Mouse (Mus musculus) kidney, adult 8-10 months (tissue): ENCODE data around the gene Gtf3c2.
"Not testable (repeated sequence)": the region's sequence is repeated elsewhere in the genome, so short reads cannot be mapped to it uniquely, and the experiment has no call there.

Experiments used
- DNase-seq, 2 experiments: peaks; one replicate each; pipeline ENCODE4 v3.0.0; 2022

Gene Gtf3c2

GRCm38 (mm10) chr5:31179766-31180630 is at the start of gene Gtf3c2, which contains the start of gene Gm29609:
Gene Gtf3c2, minus strand, starts transcription at chr5:31180144.
Gene Gm29609, minus strand, starts transcription at chr5:31179911.
- DNase-seq: peak; percentile 95 to 96

GRCm38 (mm10) chr5:31226641-31227040 is 46.7 kb upstream of the Gtf3c2 start:
- DNase-seq: no peak

DNA sequence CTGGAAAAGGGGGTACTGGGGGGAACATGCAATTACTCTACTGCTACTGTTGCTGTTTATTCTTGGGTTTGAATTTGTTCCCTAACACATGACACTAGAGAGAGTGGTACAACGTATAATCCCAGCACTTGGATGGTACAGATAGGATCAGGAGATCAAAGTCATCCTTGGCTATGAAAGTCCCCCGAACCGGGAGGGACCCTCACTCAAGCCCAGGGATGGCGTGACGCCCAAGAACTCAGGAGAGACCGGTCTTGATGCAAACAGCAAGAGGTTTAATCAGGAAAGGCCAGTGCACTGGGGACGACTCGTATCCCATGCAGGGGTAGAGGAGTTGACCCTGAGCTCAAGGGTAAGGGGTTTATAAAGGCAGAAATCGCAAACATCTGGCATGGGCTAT is 42.8 kb upstream of the Gtf3c2 start:
- no peak for DNase-seq

DNA sequence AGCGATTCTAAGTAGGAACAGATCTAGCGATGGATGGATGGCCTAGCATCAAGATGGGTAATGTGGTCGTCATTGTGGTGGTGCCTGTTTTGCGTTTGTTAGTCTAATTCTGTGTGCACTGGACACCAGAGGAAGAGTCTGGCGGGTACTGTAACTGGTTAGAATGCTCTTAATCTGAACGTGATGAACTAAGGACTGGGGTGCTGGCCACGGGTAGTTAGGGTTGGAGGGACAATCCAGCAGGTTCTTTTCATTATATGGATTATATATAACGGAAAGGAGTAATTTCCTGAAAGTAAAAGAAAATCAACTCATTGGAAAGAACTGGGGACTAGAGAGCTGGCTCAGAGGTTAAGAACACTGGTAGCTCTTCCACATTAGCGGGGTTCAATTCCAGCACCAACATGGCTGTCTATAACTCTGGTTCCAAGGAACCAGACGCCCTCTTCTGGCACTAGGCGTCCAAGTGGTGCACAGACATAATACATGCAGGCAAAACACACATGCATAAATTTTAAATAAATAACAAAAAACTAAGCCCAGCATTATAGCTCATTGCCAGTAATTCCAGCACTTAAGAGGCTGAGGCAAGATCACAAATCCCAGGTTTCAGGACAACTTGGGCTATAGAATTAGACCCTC is 41.5 kb upstream of the Gtf3c2 start:
- DNase-seq: peak in 1 of 2 experiments; percentile 48

DNA sequence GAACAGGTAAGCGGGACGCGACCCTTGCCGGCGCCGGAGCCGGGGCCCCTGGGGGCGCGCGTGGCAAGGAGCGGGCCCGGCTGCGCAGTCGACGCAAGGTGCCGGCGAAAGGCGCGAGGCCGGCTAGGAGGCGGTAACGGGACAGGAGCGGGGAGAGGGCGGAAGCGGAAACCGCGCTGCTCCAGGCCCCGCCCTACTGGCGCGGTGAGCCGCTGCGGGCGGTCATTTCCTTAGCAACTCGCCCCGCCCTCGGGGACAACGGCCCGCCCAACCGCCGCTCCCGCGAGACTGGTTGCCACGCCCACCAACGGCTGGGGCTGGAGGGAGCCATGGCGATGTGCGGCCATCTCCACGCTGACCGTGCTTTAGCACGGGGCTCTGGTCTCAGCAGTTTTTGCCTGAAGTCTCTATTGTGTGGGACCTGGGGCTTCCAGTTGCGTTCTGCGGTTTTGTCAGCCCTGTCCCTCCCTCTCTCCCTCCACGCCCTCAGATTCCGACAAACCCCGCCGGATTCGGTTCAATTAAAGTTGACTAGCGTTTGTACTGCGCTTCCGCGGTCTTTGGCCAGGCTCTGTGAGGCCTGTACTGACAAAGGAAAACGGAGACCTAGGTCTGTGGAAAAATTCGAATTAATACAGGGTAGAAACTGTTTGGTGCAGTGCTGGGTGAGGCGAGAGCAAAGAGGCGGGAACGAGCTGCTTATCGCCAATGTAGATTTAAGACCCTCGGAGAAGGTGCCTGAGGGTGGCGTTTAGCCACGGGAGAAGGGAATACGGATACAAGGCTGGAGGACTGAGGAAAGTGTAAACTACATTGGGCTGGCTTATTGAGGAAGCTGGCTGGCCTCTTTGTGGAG is 40.7 kb upstream of the Gtf3c2 start, which contains the start of gene Ppm1g:
Ppm1g (minus strand) TSS at position 240 of the 856 bp plus-strand sequence.
- peak; percentile 96 to 97 for DNase-seq

DNA sequence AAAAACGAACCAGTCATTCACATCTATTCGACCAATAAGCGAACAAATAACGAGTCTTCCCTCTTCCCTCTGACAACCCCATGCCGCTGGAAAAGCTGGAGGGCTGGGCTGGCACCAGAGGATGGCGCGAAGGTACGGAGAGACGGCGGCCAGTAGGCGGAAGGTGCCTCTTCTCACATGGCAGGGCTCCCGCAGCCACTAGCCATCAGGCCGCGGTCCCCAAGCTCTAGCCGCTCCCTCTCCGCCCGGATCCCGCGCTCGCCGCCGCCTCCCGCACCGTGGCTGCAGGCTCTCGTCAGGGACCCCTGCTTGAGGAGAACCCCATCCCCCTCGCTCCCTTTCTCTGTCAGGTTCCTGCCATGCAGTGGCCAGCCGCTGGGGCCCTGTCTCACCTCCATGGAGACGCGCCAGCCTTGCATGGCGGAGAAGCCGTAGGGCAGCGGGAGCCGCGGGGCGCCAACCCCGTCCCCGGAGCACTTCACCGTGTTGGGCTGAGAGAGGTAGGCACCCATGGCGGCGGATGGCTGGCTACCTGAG is 40.0 kb upstream of the Gtf3c2 start:
- DNase-seq: peak in 1 of 2 experiments; percentile 32

- DNase-seq: no peak
Measured at GRCm38 (mm10) chr5:31219474-31219873, 39.5 kb upstream of the Gtf3c2 start.

DNA sequence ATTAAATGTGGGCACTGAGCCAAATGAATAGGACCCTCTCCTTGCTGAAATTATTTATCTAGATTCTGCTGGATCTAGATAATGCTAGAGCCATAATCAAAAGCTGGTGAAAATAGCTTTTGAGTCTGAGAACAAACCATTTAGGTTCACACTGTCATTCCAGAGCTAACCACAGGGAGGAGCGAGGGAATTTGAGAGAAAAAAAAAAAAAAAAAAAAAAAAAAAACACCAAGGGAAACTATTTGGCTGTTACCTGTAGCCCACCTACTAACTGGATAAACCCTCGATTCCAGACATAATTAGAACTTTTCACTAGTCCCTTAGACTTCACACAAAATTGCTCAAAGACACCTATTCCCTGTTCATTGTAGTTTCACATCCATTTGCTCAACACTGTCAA is 39.1 kb upstream of the Gtf3c2 start:
- DNase-seq: peak in 1 of 2 experiments; percentile 9

GRCm38 (mm10) chr5:31218294-31218693 is 38.4 kb upstream of the Gtf3c2 start:
- no peak for DNase-seq

DNA sequence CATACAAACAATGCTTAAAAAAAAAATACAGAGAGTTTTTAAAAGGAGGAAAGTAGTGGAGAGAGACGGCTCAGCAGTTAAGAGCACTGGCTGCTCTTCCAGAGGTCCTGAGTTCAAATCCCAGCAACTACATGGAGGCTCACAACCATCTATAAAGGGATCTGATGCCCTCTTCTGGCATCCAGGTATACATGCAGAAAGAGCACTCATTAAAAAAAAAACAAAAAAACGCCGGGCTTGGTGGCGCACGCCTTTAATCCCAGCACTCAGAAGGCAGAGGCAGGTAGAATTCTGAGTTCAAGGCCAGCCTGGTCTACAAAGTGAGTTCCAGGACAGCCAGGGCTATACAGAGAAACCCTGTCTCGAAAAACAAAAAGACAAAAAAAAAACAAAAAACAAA is 36.6 kb upstream of the Gtf3c2 start:
- not testable (repeated sequence) for DNase-seq

DNA sequence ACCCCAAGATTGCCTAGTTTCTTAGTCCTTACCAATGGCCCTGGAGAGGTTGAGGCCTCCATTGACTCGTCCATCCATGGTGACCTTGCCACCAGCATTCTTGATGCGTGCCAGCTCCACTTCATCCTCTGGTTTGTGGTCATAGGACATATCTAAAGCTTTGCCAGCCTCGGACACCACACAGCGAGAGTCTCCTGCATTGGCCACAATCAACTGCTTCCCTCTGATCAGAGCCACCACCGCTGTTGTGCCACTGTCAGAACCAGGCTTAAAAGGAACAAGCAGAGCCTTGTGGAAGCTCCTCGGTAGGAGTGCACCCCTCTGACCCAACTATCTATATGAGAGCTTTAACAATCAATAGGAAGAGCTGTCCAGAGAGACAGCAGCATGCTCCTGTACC is 24.5 kb upstream of the Gtf3c2 start:
- DNase-seq: no peak

GRCm38 (mm10) chr5:31203866-31204265 is 23.9 kb upstream of the Gtf3c2 start:
- DNase-seq: no peak

- no peak for DNase-seq
Measured at GRCm38 (mm10) chr5:31202933-31203332, 23.0 kb upstream of the Gtf3c2 start.

GRCm38 (mm10) chr5:31201742-31202590 is 22.0 kb upstream of the Gtf3c2 start, which contains the start of gene Zfp513:
Gene Zfp513, minus strand, starts transcription at chr5:31202303.
- peak; percentile 97 to 99 for DNase-seq

DNA sequence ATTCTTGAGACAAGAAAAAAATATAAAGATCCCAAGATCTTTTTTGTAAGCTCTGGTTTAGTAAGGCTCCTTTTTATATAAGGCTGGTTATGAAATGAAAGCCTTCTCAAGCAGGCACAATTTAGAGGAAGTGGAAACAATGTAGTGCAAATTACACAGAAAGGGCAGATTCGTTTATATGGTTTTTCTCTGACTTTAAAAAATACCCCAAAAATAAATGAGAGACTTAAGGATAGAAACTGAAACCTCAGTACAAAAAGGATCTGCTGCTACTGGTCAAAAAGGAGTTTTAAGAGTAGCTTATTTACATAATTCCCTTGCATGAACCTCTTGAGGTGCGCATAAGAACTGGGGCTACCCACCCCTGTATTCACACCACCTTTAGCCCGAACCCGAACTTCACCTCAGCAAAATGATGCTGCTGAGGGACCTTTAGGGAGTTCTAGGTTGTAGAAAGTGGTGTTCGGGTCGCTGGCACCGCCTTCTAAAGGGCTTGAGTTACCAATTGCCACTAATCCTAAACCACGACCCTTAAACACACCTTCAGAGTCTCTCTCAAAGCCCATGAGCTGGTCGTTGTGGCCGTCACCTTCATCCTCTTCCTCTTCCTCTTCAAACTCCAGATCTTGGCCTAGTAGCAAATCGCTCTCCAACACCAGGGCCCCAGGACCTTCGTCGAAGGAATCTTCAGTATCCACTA is 21.2 kb upstream of the Gtf3c2 start:
- DNase-seq: no peak

GRCm38 (mm10) chr5:31200327-31200768 is 20.4 kb upstream of the Gtf3c2 start:
- DNase-seq: no peak

GRCm38 (mm10) chr5:31199893-31200292 is 19.9 kb upstream of the Gtf3c2 start:
- no peak for DNase-seq

DNA sequence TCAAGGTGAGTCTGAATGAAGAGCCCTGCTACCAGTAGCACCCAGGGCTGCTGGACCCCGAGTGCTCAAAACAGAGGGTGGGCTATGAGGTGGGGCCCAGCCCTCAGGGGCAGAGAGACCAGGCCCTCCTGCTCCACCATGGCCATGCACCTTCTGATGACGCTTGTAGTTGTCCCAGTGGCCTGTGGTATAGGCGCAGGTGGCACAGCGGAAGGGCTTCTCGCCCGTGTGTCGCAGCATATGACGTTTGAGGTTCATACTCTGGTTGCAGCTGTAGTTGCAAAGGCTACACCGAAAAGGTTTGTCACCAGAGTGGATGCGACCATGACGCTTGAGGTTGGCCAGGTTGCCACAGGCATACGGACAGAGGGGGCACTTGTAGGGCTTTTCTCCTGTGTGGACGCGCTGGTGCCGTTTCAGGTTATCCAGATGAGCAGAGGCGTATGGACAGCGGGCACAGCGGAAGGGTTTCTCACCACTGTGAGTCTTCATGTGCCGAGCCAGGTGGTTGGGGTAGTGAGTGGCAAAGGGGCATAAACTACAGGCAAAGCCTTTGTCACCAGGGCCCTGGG is 19.5 kb upstream of the Gtf3c2 start:
- DNase-seq: no peak

- DNase-seq: no peak
Measured at GRCm38 (mm10) chr5:31198616-31199320, 18.8 kb upstream of the Gtf3c2 start.

- no peak for DNase-seq
Measured at GRCm38 (mm10) chr5:31198170-31198569, 18.2 kb upstream of the Gtf3c2 start.
